Mouse (Mus musculus) stomach, embryonic 16.5 days (tissue): ENCODE data around the gene Ube2c. TPM values are rescaled to one million over a fixed set of nuclear protein-coding genes. Genes with fewer than 3 reads are reported as not detected.

ENCODE experiments used
- ATAC-seq: fragments of 200-750 bp; cut with Nextera tagmentation; 2 replicates; pipeline ENCODE4 v1.8.0; 2017; ENCODE audit warnings: moderate number of reproducible peaks, moderate TSS enrichment; ENCODE audit not compliant: insufficient read depth, low FRiP score
- H3K27ac ChIP-seq: fragments of 300-500 bp; sonication (generic); 2 replicates; pipeline ENCODE4 v1.5.1; 2014; ENCODE audit warnings: low read length
- H3K27me3 ChIP-seq: fragments of 300-500 bp; sonication (generic); 2 replicates; pipeline ENCODE4 v1.6.1; 2014; ENCODE audit warnings: low read length, control low read depth, mixed read lengths; ENCODE audit not compliant: control insufficient read depth, insufficient read depth
- H3K36me3 ChIP-seq: fragments of 300-500 bp; sonication (generic); 2 replicates; pipeline ENCODE4 v1.6.1; 2014; ENCODE audit warnings: low read length; ENCODE audit not compliant: control insufficient read depth, insufficient read depth
- H3K4me1 ChIP-seq: fragments of 300-500 bp; sonication (generic); 2 replicates; pipeline ENCODE4 v1.6.1; 2014; ENCODE audit warnings: low read length, control low read depth, mixed read lengths; ENCODE audit not compliant: control insufficient read depth, insufficient read depth
- H3K4me2 ChIP-seq: fragments of 300-500 bp; sonication (generic); 2 replicates; pipeline ENCODE4 v1.6.1; 2014; ENCODE audit warnings: low read depth, low read length, mixed read lengths
- H3K4me3 ChIP-seq: fragments of 300-500 bp; sonication (generic); replicated peaks from 2 replicates; pipeline ENCODE4 v1.5.1; 2014; ENCODE audit warnings: mild to moderate bottlenecking, low read length
- H3K9ac ChIP-seq: fragments of 300-500 bp; sonication (generic); 2 replicates; pipeline ENCODE4 v1.6.1; 2014; ENCODE audit warnings: low read length
- H3K9me3 ChIP-seq: fragments of 300-500 bp; sonication (generic); replicated peaks from 2 replicates; pipeline ENCODE4 v1.6.1; 2016; ENCODE audit warnings: low read length, control low read depth; ENCODE audit not compliant: control insufficient read depth
- WGBS: fragments of 180-500 bp; shearing (Covaris S2); extraction: QIAGEN DNeasy Blood & Tissue Kit; methylation state at CpG from one replicate; pipeline ENCODE4 v1.1.7; 2014; 5-methylcytosine and 5-hydroxymethylcytosine counted together
- polyA plus RNA-seq: library from polyadenylated mRNA; unstranded; fragments of >200 nt; fragmentation: Nextera tagmentation; extraction: Ambion mirVana; gene quantifications from 2 replicates; pipeline ENCODE4 v1.2.1, GENCODE M21; 2015

Ube2c gene
- polyA plus RNA-seq, 1 experiment from 2014 or later, result 335 TPM

GRCm38 (mm10) chr2:164744987-164745386, 24.7 kb upstream of the Ube2c start:
- ATAC-seq, result no peak
- Histone ChIP-seq H3K9ac (peak overlapping the region; percentile 98; the same call in 1 of the 2 replicates), H3K4me3 (peak overlapping the region; percentile 75), H3K27me3 (no peaks in the 10 kb centered on the region), H3K27ac (no peak overlapping the region), H3K4me2 (peak overlapping the region; percentile 86), H3K9me3 (no peaks in the 10 kb centered on the region), H3K36me3 (0 out of 2 replicates have a peak, but pooled peaks cover 2% of the 10 kb centered on the region), H3K4me1 (peaks cover 17% of the 10 kb centered on the region)
- WGBS, result 70% methylated on average over 13 of the region's 13 CpGs

GRCm38 (mm10) chr2:164745843-164746479, 23.7 kb upstream of the Ube2c start, which contains the start of the genes Wfdc3 and Dnttip1:
Wfdc3 (minus strand) TSS chr2:164745931.
Dnttip1 (plus strand) TSS chr2:164745983.
- peak within 1 kb of the TSS; percentile 98 for H3K9ac ChIP-seq
- peak within 1 kb of the TSS; percentile 75 for H3K4me3 ChIP-seq
- under 1% methylated on average over 70 of the region's 70 CpGs for WGBS
- H3K4me2 ChIP-seq, result peak within 1 kb of the TSS; percentile 86
- peak within 1 kb of the TSS; percentile 48 for H3K27ac ChIP-seq
- no peaks in the 10 kb centered on the region for H3K9me3 ChIP-seq
- ATAC-seq, result peak; percentile 92
- H3K27me3 ChIP-seq, result no peaks in the 10 kb centered on the region
- peaks cover 17% of the 10 kb centered on the region for H3K4me1 ChIP-seq
- H3K36me3 ChIP-seq, result 0 out of 2 replicates have a peak, but pooled peaks cover 8% of the 10 kb centered on the region

GRCm38 (mm10) chr2:164746693-164747092, 23.0 kb upstream of the Ube2c start:
- Histone ChIP-seq H3K9ac (peak overlapping the region; percentile 98), H3K4me1 (peaks cover 17% of the 10 kb centered on the region), H3K27me3 (no peaks in the 10 kb centered on the region), H3K4me2 (peak overlapping the region; percentile 86), H3K27ac (peak overlapping the region; percentile 48), H3K4me3 (peak overlapping the region; percentile 75), H3K36me3 (0 out of 2 replicates have a peak, but pooled peaks cover 8% of the 10 kb centered on the region), H3K9me3 (no peaks in the 10 kb centered on the region)
- no peak for ATAC-seq
- 42% methylated on average over 8 of the region's 8 CpGs for WGBS

GRCm38 (mm10) chr2:164748191-164748590, 21.5 kb upstream of the Ube2c start:
- Histone ChIP-seq H3K4me1 (peaks cover 17% of the 10 kb centered on the region), H3K36me3 (peaks cover 14% of the 10 kb centered on the region; the same call in 1 of the 2 replicates), H3K27ac (no peak overlapping the region), H3K27me3 (no peaks in the 10 kb centered on the region), H3K9ac (no peak overlapping the region), H3K9me3 (no peaks in the 10 kb centered on the region), H3K4me3 (no peak overlapping the region), H3K4me2 (no peak overlapping the region)
- WGBS, result 82% methylated on average over 4 of the region's 4 CpGs
- ATAC-seq, result no peak

- 86% methylated on average over 6 of the region's 6 CpGs for WGBS
- H3K4me2 ChIP-seq, result no peak overlapping the region
- H3K36me3 ChIP-seq, result peaks cover 17% of the 10 kb centered on the region; the same call in 1 of the 2 replicates
- H3K4me1 ChIP-seq, result peaks cover 17% of the 10 kb centered on the region
- ATAC-seq, result no peak
- no peak overlapping the region for H3K4me3 ChIP-seq
- no peaks in the 10 kb centered on the region for H3K9me3 ChIP-seq
- H3K27ac ChIP-seq, result no peak overlapping the region
- no peaks in the 10 kb centered on the region for H3K27me3 ChIP-seq
- no peak overlapping the region for H3K9ac ChIP-seq
Observed at GRCm38 (mm10) chr2:164748991-164749390, 20.7 kb upstream of the Ube2c start.

GRCm38 (mm10) chr2:164752454-164752853, 17.2 kb upstream of the Ube2c start:
- Histone ChIP-seq H3K4me1 (peaks cover 2% of the 10 kb centered on the region; the same call in 1 of the 2 replicates), H3K4me3 (no peak overlapping the region), H3K27me3 (no peaks in the 10 kb centered on the region), H3K27ac (no peak overlapping the region), H3K36me3 (peaks cover 41% of the 10 kb centered on the region), H3K9ac (no peak overlapping the region), H3K9me3 (no peaks in the 10 kb centered on the region), H3K4me2 (no peak overlapping the region)
- ATAC-seq, result peak; percentile 21; the same call in 1 of the 2 replicates
- 79% methylated on average over 2 of the region's 2 CpGs for WGBS

GRCm38 (mm10) chr2:164754105-164754504, 15.6 kb upstream of the Ube2c start:
- H3K36me3 ChIP-seq, result peaks cover 49% of the 10 kb centered on the region
- H3K4me2 ChIP-seq, result no peak overlapping the region
- no peak for ATAC-seq
- H3K27me3 ChIP-seq, result no peaks in the 10 kb centered on the region
- 75% methylated on average over 11 of the region's 11 CpGs for WGBS
- H3K4me3 ChIP-seq, result no peak overlapping the region
- no peak overlapping the region for H3K9ac ChIP-seq
- H3K27ac ChIP-seq, result no peak overlapping the region
- H3K4me1 ChIP-seq, result no peaks in the 10 kb centered on the region
- no peaks in the 10 kb centered on the region for H3K9me3 ChIP-seq

GRCm38 (mm10) chr2:164754800-164755199, 14.9 kb upstream of the Ube2c start:
- ATAC-seq, result no peak
- H3K27ac ChIP-seq, result no peak overlapping the region
- no peaks in the 10 kb centered on the region for H3K4me1 ChIP-seq
- H3K9ac ChIP-seq, result no peak overlapping the region
- peaks cover 54% of the 10 kb centered on the region for H3K36me3 ChIP-seq
- no peaks in the 10 kb centered on the region for H3K27me3 ChIP-seq
- WGBS, result 71% methylated on average over 2 of the region's 2 CpGs
- no peak overlapping the region for H3K4me2 ChIP-seq
- H3K4me3 ChIP-seq, result no peak overlapping the region
- H3K9me3 ChIP-seq, result no peaks in the 10 kb centered on the region

GRCm38 (mm10) chr2:164757841-164758240, 11.9 kb upstream of the Ube2c start:
- H3K4me1 ChIP-seq, result no peaks in the 10 kb centered on the region
- H3K27me3 ChIP-seq, result no peaks in the 10 kb centered on the region
- WGBS, result 86% methylated on average over 11 of the region's 11 CpGs
- H3K27ac ChIP-seq, result no peak overlapping the region
- H3K9me3 ChIP-seq, result no peaks in the 10 kb centered on the region
- peaks cover 54% of the 10 kb centered on the region for H3K36me3 ChIP-seq
- H3K4me3 ChIP-seq, result no peak overlapping the region
- ATAC-seq, result no peak
- no peak overlapping the region for H3K4me2 ChIP-seq
- no peak overlapping the region for H3K9ac ChIP-seq
